8 mouse cellular contexts compared by ENCODE assay signal in the genomic region with DNA sequence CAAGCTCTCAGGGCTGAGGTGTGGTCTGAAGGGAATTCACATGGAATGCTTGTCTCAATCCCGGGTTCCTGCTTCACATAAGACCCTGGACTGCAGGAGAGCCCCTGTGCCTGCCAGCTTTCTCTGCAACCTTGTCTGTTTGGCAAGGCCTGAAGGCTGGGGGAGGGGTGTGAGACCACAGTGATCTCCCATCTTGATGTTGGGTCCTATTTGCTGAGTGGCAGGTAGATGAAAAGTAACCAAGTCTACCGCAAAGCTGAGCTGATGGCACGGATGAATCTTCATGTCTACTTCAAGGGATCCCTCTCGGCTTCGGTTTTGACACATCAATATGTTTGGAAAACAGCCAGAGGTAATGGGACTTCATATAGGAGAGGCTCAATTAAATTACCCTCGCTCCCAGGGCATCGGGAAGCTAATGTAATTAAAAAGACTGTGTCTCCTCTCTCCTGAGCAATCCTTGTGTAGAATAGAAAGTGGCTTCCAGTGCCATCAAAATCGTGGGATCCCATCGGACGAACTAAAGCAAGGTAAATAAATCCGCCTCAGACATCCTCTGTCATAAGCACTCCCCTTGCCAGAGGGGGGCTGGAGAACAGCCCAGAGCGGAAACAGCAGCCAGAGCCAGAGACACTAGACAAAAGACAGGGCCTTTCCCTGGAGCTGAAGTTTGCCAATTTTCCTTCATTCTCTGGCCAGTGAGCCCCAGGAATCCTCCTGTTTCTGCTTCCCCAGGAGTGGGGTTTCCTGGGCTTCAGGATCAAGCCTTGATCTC. TPM values are rescaled to one million over a fixed set of nuclear protein-coding genes. Genes with fewer than 3 reads are reported as not detected.
DNase-seq lines count a peak whose midpoint lies in the region; ATAC-seq lines count a peak whose summit lies in the region.

No protein-coding gene starts in this region.

- H3K27me3 ChIP-seq in hindbrain, embryonic 11.5 days (ENCODE audit: control insufficient read depth, insufficient read depth, low read length), result no peaks in the 10 kb centered on the region

- H3K27ac ChIP-seq in hindbrain, embryonic 11.5 days (ENCODE audit: low read depth, low read length), result 0 out of 2 replicates have a peak overlapping the region, but pooled peaks have one; percentile 1

- H3K9ac ChIP-seq in hindbrain, embryonic 11.5 days (ENCODE audit: low read depth, low read length), result no peak overlapping the region

- H3K4me1 ChIP-seq in hindbrain, embryonic 11.5 days (replicated peaks; ENCODE audit: control insufficient read depth, insufficient read depth, low read length), result peaks cover 7% of the 10 kb centered on the region

- 80% methylated on average over 12 of the region's 12 CpGs for WGBS in hindbrain, embryonic 11.5 days

- no peak overlapping the region for H3K4me2 ChIP-seq in hindbrain, embryonic 11.5 days (replicated peaks; ENCODE audit: low read depth, low read length)

- peak; percentile 88 for DNase-seq in left cerebral cortex, postnatal 4 days
- DNase-seq in left cerebral cortex, adult 18-20 months (ENCODE audit: low spot score in 2 of 2), result no peak
- peak; percentile 74 to 77 for DNase-seq in cerebellum, postnatal 36 days
- no peak for DNase-seq in hindbrain, embryonic 11.5 days (ENCODE audit: low spot score)
- peak; percentile 77 for DNase-seq in lung, postnatal 25 days (ENCODE audit: low spot score)
- no peak for DNase-seq in thymus, postnatal 25 days
- no peak for DNase-seq in B cell, adult 2 months

- intact Hi-C loops in left cerebral cortex, postnatal 4 days (cut with DNase I), result no loop called here

- no peak overlapping the region for H3K4me3 ChIP-seq in hindbrain, embryonic 11.5 days (ENCODE audit: low read depth, low read length)

- ATAC-seq in hindbrain, embryonic 11.5 days (ENCODE audit: low FRiP score), result no peak
- ATAC-seq in frontal cortex, adult (ENCODE audit: low TSS enrichment), result no peak

- no peaks in the 10 kb centered on the region for H3K36me3 ChIP-seq in hindbrain, embryonic 11.5 days (ENCODE audit: control insufficient read depth, insufficient read depth, low read length)

- no peaks in the 10 kb centered on the region for H3K9me3 ChIP-seq in hindbrain, embryonic 11.5 days (ENCODE audit: control insufficient read depth, low read length)

RNA-seq across cellular contexts. Expression of gene Sez6l, which starts 28.0 kb away (rescaled TPM):
- 100 to 1,000 TPM; 130 to 156 TPM for total RNA-seq in left cerebral cortex, postnatal 4 days (2021)
- 100 to 1,000 TPM; 141 to 148 TPM for total RNA-seq in left cerebral cortex, adult 18-20 months (2021)
- polyA plus RNA-seq in hindbrain, embryonic 11.5 days (2014; fragmentation: Nextera tagmentation; extraction: Ambion mirVana), result 4.9 and 5.1 TPM in 2 replicates

Comparison
In these comparisons a context has a peak if more than half of its experiments do, and no peak if none do; other contexts are left out.
1. DNase-seq: peak in left cerebral cortex, postnatal 4 days (single experiment), cerebellum, postnatal 36 days (2 of 2) and lung, postnatal 25 days (single experiment); none in left cerebral cortex, adult 18-20 months (0 of 2), hindbrain, embryonic 11.5 days (single experiment), thymus, postnatal 25 days (single experiment) and B cell, adult 2 months (0 of 2).